Mouse (Mus musculus): Measurements from ENCODE around the gene C2cd2l. TPM values are rescaled to one million over a fixed set of nuclear protein-coding genes. Genes with fewer than 3 reads are reported as not detected.

Gene C2cd2l
- total RNA-seq, 2 experiments from 2014 or later = 69.5 to 74.9 TPM

DNA sequence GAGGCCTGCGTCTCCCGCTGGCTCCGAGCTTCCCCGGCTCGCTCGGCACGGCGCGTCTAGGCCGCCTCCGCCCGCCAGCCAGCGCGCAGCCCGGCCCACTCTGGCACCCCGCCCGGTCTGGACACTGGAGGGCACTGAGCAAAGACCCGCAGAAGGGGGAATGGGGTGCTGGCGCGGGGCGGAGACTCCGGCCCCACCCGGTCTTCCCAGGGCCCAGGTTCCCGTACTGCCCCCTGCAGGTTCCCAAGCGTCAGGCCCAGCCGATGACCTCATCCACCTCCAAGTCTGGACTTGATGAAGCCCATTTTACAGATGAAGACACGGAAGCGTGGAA lies 52.1 kb downstream of the C2cd2l start:
- peak; percentile 90 for DNase-seq
- intact Hi-C loops (cut with DNase I) = no loop called here

DNA sequence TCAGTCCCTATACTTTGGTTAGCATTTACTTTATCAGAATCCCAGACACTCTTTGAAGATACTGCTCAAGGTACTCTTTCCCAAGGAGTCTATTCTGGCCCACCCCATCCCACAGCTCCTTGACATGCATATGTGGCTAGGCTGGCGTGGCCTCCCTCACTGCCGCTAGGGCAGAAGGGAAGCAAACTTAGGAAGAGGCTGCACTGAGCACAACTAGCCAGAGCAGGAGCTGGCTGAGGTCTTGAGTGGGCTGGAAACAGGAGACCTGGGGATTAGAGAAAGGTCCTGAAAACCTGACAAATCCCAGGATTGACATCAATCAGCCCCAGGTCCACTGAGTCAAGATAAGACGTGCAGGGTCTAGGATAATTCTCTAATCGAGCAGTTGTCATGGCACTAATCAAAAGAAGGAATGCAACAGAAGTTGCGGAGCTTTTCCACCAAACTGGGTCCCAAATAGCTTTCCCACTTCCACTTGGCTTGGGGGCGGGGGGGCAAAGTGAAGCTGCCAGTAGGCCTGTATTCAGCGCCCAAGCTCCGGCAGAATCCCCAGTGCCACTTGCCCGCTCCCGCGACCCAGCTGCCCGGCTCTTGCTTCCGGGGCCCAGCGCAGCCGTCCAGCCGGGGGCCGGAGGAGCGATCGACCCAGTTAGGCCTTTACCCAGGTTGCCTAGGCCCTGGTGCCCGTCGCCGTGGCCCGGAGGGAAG lies 52.6 kb downstream of the C2cd2l start:
- intact Hi-C loops (cut with DNase I) = no loop called here
- DNase-seq = no peak

DNA sequence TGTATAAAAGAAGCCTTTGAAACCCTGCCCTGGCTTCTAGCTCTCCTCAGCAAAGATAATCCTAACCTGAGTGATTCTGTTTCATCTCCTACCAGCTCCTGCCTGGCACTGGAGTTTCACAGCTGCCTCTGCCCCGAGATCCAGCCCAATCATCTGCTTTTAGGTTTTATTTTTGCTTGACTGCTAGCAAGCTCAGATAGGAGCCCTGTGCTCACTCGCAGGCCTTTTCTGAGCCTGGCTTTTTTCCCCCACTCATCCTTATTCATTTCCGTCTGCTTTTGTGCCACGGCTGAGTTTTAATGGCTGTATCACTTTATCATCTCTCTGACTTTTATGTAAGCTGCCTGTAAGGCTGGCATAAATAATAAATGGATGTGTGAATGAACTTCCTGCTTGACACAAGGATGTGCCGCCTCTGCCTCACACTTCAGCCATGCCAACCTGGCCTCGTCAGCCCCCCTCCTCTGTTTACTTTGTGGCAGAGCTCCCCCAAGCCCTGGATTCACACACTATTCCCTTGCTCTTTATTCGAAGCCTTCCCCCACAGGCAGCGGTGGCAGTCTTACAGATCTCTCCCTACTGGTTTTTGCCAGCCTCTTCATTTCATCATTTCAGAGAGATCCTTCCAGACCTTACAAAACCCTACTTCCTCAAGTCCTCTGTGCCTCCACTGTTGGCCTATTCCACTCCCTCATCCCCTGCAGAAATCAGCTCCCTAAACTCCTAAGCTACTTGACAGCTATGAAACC lies 53.4 kb downstream of the C2cd2l start:
- no peak for DNase-seq
- intact Hi-C loops (cut with DNase I) = no loop called here

DNA sequence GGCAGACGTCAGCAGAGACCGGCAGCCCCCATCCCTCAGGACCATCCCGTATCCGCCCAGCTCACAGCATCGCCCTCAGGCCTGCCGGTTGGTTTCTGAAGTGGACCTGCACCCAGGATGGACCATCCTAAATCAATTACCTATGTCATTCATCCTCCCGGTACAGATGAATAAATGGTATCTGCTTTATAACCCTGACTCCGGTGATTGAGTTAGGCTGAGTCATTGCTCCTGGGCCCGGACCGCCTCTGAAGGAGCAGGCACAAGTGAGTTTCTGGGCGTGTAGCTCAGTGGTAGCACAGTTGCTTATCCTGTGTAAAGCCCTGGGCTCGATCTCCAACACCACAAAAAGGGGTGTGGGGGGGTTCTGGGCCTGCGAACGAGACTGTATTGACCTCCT lies 58.7 kb downstream of the C2cd2l start:
- intact Hi-C loops (cut with DNase I) = no loop called here

More for the DNA sequence above, 58.7 kb downstream of the C2cd2l start:
- no peak for DNase-seq

Small RNA genes lying within 50 kb of the gene (microRNA-seq; reads per million reads assigned to microRNA genes)
- not detected for gene Gm44335

Other genes with a start within 250 kb of the C2cd2l start
- not detected for gene Mfrp, start 218.6 kb downstream of the C2cd2l start, total RNA-seq (2021)
- gene C1qtnf5, start 213.0 kb downstream of the C2cd2l start, total RNA-seq (2021) = 10 to 100 TPM in 1 of 2 experiments, 1 to 10 TPM in 1; 5.3 to 10.6 TPM
- under 1 TPM in 1 of 2 experiments, not detected in 1; 0.44 TPM for gene Gm49380, start 206.8 kb downstream of the C2cd2l start, total RNA-seq (2021)
- gene Rnf26, start 206.8 kb downstream of the C2cd2l start, total RNA-seq (2021) = 10 to 100 TPM; 31.1 to 33.1 TPM
- gene Mcam, start 185.8 kb downstream of the C2cd2l start, total RNA-seq (2021) = 10 to 100 TPM; 13.7 to 16.9 TPM
- 10 to 100 TPM; 58.4 to 62.4 TPM for gene Cbl, start 86.2 kb downstream of the C2cd2l start, total RNA-seq (2021)
- gene Ccdc153, start 79.6 kb downstream of the C2cd2l start, total RNA-seq (2021) = 1 to 10 TPM; 3.5 to 4.6 TPM
- under 1 TPM; 0.40 to 0.72 TPM for gene Pdzd3, start 68.8 kb downstream of the C2cd2l start, total RNA-seq (2021)
- gene Nlrx1, start 51.7 kb downstream of the C2cd2l start, total RNA-seq (2021) = 1 to 10 TPM; 8.3 to 8.8 TPM
- 10 to 100 TPM; 64.0 to 71.1 TPM for gene Abcg4, start 31.7 kb downstream of the C2cd2l start, total RNA-seq (2021)
- gene Hinfp, start 14.6 kb downstream of the C2cd2l start, total RNA-seq (2021) = 10 to 100 TPM; 34.0 to 35.8 TPM
- gene Dpagt1, start 5.7 kb upstream of the C2cd2l start, total RNA-seq (2021) = 10 to 100 TPM; 20.4 to 22.2 TPM
- gene H2afx, start 14.4 kb upstream of the C2cd2l start, total RNA-seq (2021) = 10 to 100 TPM; 81.0 to 82.7 TPM
- gene Hmbs, start 23.9 kb upstream of the C2cd2l start, total RNA-seq (2021) = 10 to 100 TPM; 21.5 to 23.8 TPM
- gene Vps11, start 41.4 kb upstream of the C2cd2l start, total RNA-seq (2021) = 10 to 100 TPM; 39.5 to 45.9 TPM
- 10 to 100 TPM; 87.2 to 90.0 TPM for gene Hyou1, start 59.2 kb upstream of the C2cd2l start, total RNA-seq (2021)
- 10 to 100 TPM; 41.5 to 44.9 TPM for gene Slc37a4, start 76.6 kb upstream of the C2cd2l start, total RNA-seq (2021)
- 1,000 to 10,000 TPM in 1 of 2 experiments, 100 to 1,000 TPM in 1; 978 to 1,068 TPM for gene Rps25, start 86.9 kb upstream of the C2cd2l start, total RNA-seq (2021)
- gene Trappc4, start 87.3 kb upstream of the C2cd2l start, total RNA-seq (2021) = 100 to 1,000 TPM; 126 to 129 TPM
- 10 to 100 TPM; 21.6 to 23.4 TPM for gene Ccdc84, start 98.3 kb upstream of the C2cd2l start, total RNA-seq (2021)
- gene Foxr1, start 120.9 kb upstream of the C2cd2l start, total RNA-seq (2021) = not detected
- gene Upk2, start 134.7 kb upstream of the C2cd2l start, total RNA-seq (2021) = not detected
- 100 to 1,000 TPM; 109 to 113 TPM for gene Bcl9l, start 162.5 kb upstream of the C2cd2l start, total RNA-seq (2021)
- not detected for gene Cxcr5, start 241.6 kb upstream of the C2cd2l start, total RNA-seq (2021)

All from left cerebral cortex, postnatal 4 days (tissue).